Mouse (Mus musculus) adrenal gland, adult 18-20 months (tissue): ENCODE measurements around the gene C2cd6. TPM values are rescaled to one million over a fixed set of nuclear protein-coding genes. Genes with fewer than 3 reads are reported as not detected.
A peak's percentile ranks its signal among the peaks of the same experiment; 100 is the strongest.

Experiments
- DNase-seq, 2 experiments: peaks; one replicate each; pipeline ENCODE4 v3.0.0; 2021 to 2022; ENCODE audit warnings: low spot score in 2 of 2
- long read RNA-seq, 2 experiments: library from polyadenylated mRNA; stranded (forward); transcript quantifications; one replicate each; pipeline ENCODE4 v2.0.0; 2021
- total RNA-seq, 2 experiments: library from RNA; stranded (reverse); gene quantifications; 1 replicate in 1 of 2; 2 replicates in 1 of 2; pipeline ENCODE4 v1.2.3; 2021

C2cd6 gene
- total RNA-seq: not detected
- long read RNA-seq, experiment 1: 0 reads
- long read RNA-seq, experiment 2: 0 reads

- DNase-seq: no peak
Measured at GRCm38 (mm10) chr1:59094705-59095104, at the start of gene C2cd6. C2cd6 (minus strand) TSS chr1:59094900.

GRCm38 (mm10) chr1:59142809-59143208 is 48.1 kb upstream of the C2cd6 start:
- DNase-seq: peak; percentile 67 to 69

- DNase-seq: no peak
Measured at GRCm38 (mm10) chr1:59134419-59134818, 39.7 kb upstream of the C2cd6 start.

GRCm38 (mm10) chr1:59128879-59129278 is 34.2 kb upstream of the C2cd6 start:
- no peak for DNase-seq

GRCm38 (mm10) chr1:59125558-59125957 is 30.9 kb upstream of the C2cd6 start:
- DNase-seq: no peak

GRCm38 (mm10) chr1:59119720-59120457 is 25.2 kb upstream of the C2cd6 start, which contains the start of gene Tmem237:
Tmem237 (minus strand) TSS chr1:59120408.
- DNase-seq: peak; percentile 90 to 92

- DNase-seq: no peak
Measured at GRCm38 (mm10) chr1:59110524-59110923, 15.8 kb upstream of the C2cd6 start.

- DNase-seq: no peak
Measured at GRCm38 (mm10) chr1:59102071-59102470, 7.4 kb upstream of the C2cd6 start.

GRCm38 (mm10) chr1:59101020-59101419 is 6.3 kb upstream of the C2cd6 start:
- DNase-seq: no peak

- DNase-seq: no peak
Measured at GRCm38 (mm10) chr1:59070867-59071266, 23.8 kb downstream of the C2cd6 start.

- peak; percentile 6 to 23 for DNase-seq
Measured at GRCm38 (mm10) chr1:59067976-59068375, 26.7 kb downstream of the C2cd6 start.

GRCm38 (mm10) chr1:59063697-59064096 is 31.0 kb downstream of the C2cd6 start:
- DNase-seq: no peak

GRCm38 (mm10) chr1:59056955-59057354 is 37.7 kb downstream of the C2cd6 start:
- no peak for DNase-seq

- DNase-seq: no peak
Measured at GRCm38 (mm10) chr1:59051306-59051705, 43.4 kb downstream of the C2cd6 start.

- no peak for DNase-seq
Measured at GRCm38 (mm10) chr1:59037723-59038122, 57.0 kb downstream of the C2cd6 start.

- no peak for DNase-seq
Measured at GRCm38 (mm10) chr1:59021556-59021955, 73.1 kb downstream of the C2cd6 start.

GRCm38 (mm10) chr1:59009250-59009649 is 85.5 kb downstream of the C2cd6 start:
- no peak for DNase-seq

Other genes starting within 250 kb of the C2cd6 start
- 10 to 100 TPM; 46.3 to 70.8 TPM for gene Trak2, start 121.5 kb downstream of the C2cd6 start, total RNA-seq
- 10 to 100 TPM; 32.7 to 47.4 TPM for gene Stradb, start 121.4 kb downstream of the C2cd6 start, total RNA-seq
- gene Tmem237, start 25.5 kb upstream of the C2cd6 start, total RNA-seq: 10 to 100 TPM; 15.9 to 16.2 TPM
- gene Mpp4, start 68.5 kb upstream of the C2cd6 start, total RNA-seq: under 1 TPM; 0.17 to 0.38 TPM
- 10 to 100 TPM in 1 of 2 experiments, 1 to 10 TPM in 1; 8.4 to 11.0 TPM for gene Als2, start 142.3 kb upstream of the C2cd6 start, total RNA-seq
- gene Cdk15, start 162.0 kb upstream of the C2cd6 start, total RNA-seq: under 1 TPM in 1 of 2 experiments, not detected in 1; 0.33 TPM